Mouse (Mus musculus): ENCODE measurements at regions not wholly inside any gene's neighbourhood (a gene's known extent, or its start where the extent isn't known, plus 50 kb on each side); places are given as distances from the start of the nearest gene placed in this dataset.

DNA sequence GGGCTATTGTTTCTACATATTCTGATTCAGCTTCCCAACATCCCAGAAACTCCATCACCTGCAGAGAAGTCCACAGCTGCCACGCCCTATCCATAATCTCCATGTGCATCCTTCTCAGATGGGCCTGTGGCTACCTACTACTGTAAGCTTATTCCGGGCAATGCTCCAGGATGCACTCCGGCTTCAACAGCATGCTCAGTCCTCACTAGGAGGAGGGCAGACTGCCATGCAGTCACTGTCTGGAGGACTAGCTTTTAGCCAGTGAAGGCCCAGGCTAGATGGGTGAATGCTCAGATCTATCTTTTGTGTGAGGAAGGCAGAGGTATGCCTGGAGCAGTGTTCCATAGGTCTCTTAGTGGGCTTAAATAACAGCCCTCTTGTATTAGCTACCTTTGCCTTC is 124.7 kb downstream of the Gm19935 start:
- H3K9ac ChIP-seq = no peak overlapping the region
- H3K9me3 ChIP-seq (replicated peaks) = no peaks in the 10 kb centered on the region
- 90% methylated on average over 3 of the region's 3 CpGs for WGBS
- H3K4me2 ChIP-seq = no peak overlapping the region
- H3K27ac ChIP-seq = no peak overlapping the region
- H3K36me3 ChIP-seq (ENCODE audit: poor library complexity, severe bottlenecking) = no peaks in the 10 kb centered on the region
- no peak overlapping the region for H3K4me3 ChIP-seq
- no peak for ATAC-seq
- no peaks in the 10 kb centered on the region for H3K4me1 ChIP-seq
- no peaks in the 10 kb centered on the region for H3K27me3 ChIP-seq

DNA sequence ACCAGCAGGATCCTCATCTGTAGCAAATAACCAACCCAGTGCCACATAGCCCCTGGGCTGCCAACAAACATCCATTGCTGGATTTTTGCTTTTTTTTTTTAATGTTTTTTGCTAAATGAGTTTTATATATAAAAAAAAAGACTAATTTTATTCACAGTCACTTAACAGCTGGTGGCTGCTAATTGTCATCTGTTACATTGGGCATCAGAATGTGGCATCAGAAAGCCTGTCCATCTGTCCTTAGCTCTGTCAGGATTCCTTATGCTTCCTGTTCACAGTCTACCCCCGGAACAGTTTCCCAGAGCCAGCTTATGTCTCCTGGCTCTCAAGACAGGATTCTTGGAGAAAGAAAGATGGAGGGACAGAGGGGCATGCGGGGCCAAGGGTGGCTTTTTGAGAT is 132.1 kb downstream of the Gm19935 start:
- no peak overlapping the region for H3K4me2 ChIP-seq
- H3K27ac ChIP-seq = no peak overlapping the region
- H3K9ac ChIP-seq = no peak overlapping the region
- H3K9me3 ChIP-seq (replicated peaks) = no peaks in the 10 kb centered on the region
- no peak for ATAC-seq
- 87% methylated on average over 2 of the region's 2 CpGs for WGBS
- H3K4me1 ChIP-seq = no peaks in the 10 kb centered on the region
- H3K36me3 ChIP-seq (ENCODE audit: poor library complexity, severe bottlenecking) = no peaks in the 10 kb centered on the region
- no peak overlapping the region for H3K4me3 ChIP-seq
- no peaks in the 10 kb centered on the region for H3K27me3 ChIP-seq

GRCm38 (mm10) chr8:90670471-90671057 is 146.6 kb downstream of the Gm19935 start:
- Histone ChIP-seq H3K27me3 (no peaks in the 10 kb centered on the region), H3K9ac (peak overlapping the region; percentile 60), H3K36me3 (ENCODE audit: poor library complexity, severe bottlenecking) (no peaks in the 10 kb centered on the region), H3K4me2 (peak overlapping the region; percentile 61), H3K9me3 (replicated peaks) (no peaks in the 10 kb centered on the region), H3K4me3 (peak overlapping the region; percentile 33), H3K27ac (peak overlapping the region; percentile 64), H3K4me1 (peaks cover 22% of the 10 kb centered on the region)
- WGBS = under 1% methylated on average over 14 of the region's 14 CpGs
- ATAC-seq = peak; percentile 81

GRCm38 (mm10) chr8:90669396-90669795 is 147.8 kb downstream of the Gm19935 start:
- Histone ChIP-seq H3K27ac (no peak overlapping the region), H3K4me3 (no peak overlapping the region), H3K9ac (no peak overlapping the region), H3K4me2 (no peak overlapping the region), H3K9me3 (replicated peaks) (no peaks in the 10 kb centered on the region), H3K4me1 (peaks cover 22% of the 10 kb centered on the region), H3K27me3 (no peaks in the 10 kb centered on the region), H3K36me3 (ENCODE audit: poor library complexity, severe bottlenecking) (no peaks in the 10 kb centered on the region)
- 29% methylated on average over 9 of the region's 9 CpGs for WGBS
- no peak for ATAC-seq

DNA sequence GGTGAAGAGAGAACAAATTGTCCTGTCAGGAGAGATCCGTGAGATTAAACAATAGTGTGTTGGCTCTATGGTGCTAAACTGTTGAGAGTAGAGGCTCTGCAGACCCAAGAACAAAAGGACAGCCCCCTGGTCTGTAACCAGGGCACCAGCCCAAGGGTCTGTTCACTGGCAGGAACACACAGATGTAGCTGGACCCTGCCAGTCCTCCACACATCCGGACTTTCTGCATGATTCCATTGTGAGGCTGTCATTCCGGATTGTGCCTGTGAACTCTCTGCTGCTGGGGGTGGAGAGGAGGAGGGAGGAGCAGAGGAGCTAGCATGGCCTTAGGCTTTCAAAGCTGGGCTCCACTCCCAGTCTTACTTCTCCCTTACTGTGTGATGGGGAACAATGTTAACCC is 158.1 kb downstream of the Gm19935 start:
- peak overlapping the region; percentile 16 for H3K27ac ChIP-seq
- H3K9ac ChIP-seq = 0 out of 2 replicates have a peak overlapping the region, but pooled peaks have one; percentile 17
- ATAC-seq = peak; percentile 84
- H3K4me3 ChIP-seq = no peak overlapping the region
- no peaks in the 10 kb centered on the region for H3K36me3 ChIP-seq (ENCODE audit: poor library complexity, severe bottlenecking)
- H3K4me2 ChIP-seq = no peak overlapping the region
- H3K4me1 ChIP-seq = peaks cover 36% of the 10 kb centered on the region
- no peaks in the 10 kb centered on the region for H3K27me3 ChIP-seq
- WGBS = 8% methylated on average over 3 of the region's 3 CpGs
- H3K9me3 ChIP-seq (replicated peaks) = peaks cover 9% of the 10 kb centered on the region

DNA sequence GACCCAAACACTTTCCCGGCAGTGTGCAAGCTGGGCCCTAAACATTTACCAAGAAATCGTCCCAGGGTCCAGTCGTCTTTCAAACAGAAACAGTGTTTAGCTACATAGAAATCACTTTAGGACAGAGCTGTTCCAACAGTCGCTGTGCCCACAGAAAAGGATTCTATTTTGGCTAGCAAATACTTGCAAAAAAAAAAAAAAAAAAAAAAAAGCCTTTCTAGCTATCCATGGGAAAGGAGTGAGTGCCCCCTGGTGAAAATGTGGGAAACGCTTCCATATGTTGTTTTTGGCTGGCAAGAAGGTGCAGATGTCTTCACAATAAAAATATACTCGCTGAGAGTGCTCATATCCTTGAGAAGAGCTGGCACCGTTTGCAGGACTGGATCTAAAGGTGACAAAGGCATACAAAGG is 159.5 kb downstream of the Gm19935 start:
- peak overlapping the region; percentile 7 for H3K27ac ChIP-seq

GRCm38 (mm10) chr8:90657116-90657515 is 160.1 kb downstream of the Gm19935 start:
- ATAC-seq = peak; percentile 50; the same call in 1 of the 2 replicates
- Histone ChIP-seq H3K9me3 (replicated peaks) (peaks cover 7% of the 10 kb centered on the region), H3K27ac (peak overlapping the region; percentile 7), H3K4me1 (peaks cover 36% of the 10 kb centered on the region), H3K36me3 (ENCODE audit: poor library complexity, severe bottlenecking) (no peaks in the 10 kb centered on the region), H3K4me3 (no peak overlapping the region), H3K27me3 (no peaks in the 10 kb centered on the region), H3K9ac (no peak overlapping the region), H3K4me2 (peak overlapping the region; percentile 45)
- WGBS = 17% methylated on average over 5 of the region's 5 CpGs

More for the DNA sequence above, 159.5 kb downstream of the Gm19935 start:
- peak overlapping the region; percentile 45 for H3K4me2 ChIP-seq
- peak; percentile 75 for ATAC-seq
- H3K4me3 ChIP-seq = no peak overlapping the region
- 6% methylated on average over 7 of the region's 7 CpGs for WGBS
- H3K27me3 ChIP-seq = no peaks in the 10 kb centered on the region
- peaks cover 9% of the 10 kb centered on the region for H3K9me3 ChIP-seq (replicated peaks)
- peaks cover 36% of the 10 kb centered on the region for H3K4me1 ChIP-seq
- no peaks in the 10 kb centered on the region for H3K36me3 ChIP-seq (ENCODE audit: poor library complexity, severe bottlenecking)
- H3K9ac ChIP-seq = no peak overlapping the region

DNA sequence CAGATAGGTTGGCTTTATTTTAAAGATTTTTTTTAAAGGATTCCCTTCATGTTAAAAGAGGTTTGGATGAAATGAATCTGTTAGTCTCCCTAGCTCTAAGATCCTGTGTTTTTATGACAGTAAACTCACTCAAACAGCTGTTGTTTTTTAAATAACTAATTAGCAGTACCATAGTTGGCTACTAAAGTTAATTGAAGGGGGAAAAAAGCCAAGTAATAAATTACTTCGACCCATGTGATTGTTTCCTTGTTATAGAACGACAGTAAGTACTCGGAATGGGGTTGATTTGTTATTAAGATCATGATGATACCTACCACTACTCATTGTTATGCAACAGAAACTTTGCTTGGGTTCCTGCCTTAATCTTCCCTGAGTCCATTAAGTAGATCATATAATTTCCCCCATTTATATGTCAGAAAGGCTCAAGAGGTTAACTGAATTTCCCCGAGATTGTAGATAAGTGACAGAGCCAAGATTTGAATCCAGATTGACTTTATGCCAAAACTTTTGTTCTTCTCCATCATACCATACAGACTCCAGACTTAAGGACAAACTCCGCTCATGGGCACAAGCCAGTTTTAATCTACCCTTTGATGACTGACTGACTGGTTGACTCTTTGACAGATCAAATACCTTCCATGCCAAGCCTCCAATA is 160.6 kb downstream of the Gm19935 start:
- Histone ChIP-seq H3K4me1 (peaks cover 36% of the 10 kb centered on the region), H3K9ac (no peak overlapping the region), H3K4me2 (no peak overlapping the region), H3K4me3 (no peak overlapping the region), H3K27me3 (no peaks in the 10 kb centered on the region), H3K36me3 (ENCODE audit: poor library complexity, severe bottlenecking) (no peaks in the 10 kb centered on the region), H3K27ac (no peak overlapping the region), H3K9me3 (replicated peaks) (peaks cover 2% of the 10 kb centered on the region)
- ATAC-seq = peak; percentile 42; the same call in 1 of the 2 replicates
- WGBS = 37% methylated on average over 5 of the region's 5 CpGs

DNA sequence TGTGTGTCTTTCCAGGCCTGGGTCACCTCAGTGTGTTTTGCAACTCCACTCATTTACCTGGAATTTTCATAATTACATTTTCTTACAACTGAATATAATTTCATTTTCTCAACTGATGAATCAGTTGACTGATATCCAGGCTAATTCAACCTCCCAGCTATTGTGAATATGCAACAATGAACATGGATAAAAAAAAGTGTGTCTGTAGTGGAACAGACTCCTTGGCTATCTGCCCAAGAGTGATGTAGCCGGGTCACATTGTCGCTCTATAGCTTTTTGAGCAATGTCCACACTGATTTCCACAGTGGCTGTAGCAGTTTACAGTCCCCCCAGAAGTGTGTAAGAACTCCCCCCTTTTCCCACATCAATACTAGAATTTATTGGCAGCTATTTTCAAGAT is 162.4 kb downstream of the Gm19935 start:
- H3K4me1 ChIP-seq = peaks cover 36% of the 10 kb centered on the region
- H3K4me2 ChIP-seq = no peak overlapping the region
- no peaks in the 10 kb centered on the region for H3K27me3 ChIP-seq
- no peak for ATAC-seq
- 78% methylated on average over 2 of the region's 2 CpGs for WGBS
- no peaks in the 10 kb centered on the region for H3K36me3 ChIP-seq (ENCODE audit: poor library complexity, severe bottlenecking)
- no peak overlapping the region for H3K4me3 ChIP-seq
- no peak overlapping the region for H3K9ac ChIP-seq
- H3K9me3 ChIP-seq (replicated peaks) = no peaks in the 10 kb centered on the region
- H3K27ac ChIP-seq = no peak overlapping the region

DNA sequence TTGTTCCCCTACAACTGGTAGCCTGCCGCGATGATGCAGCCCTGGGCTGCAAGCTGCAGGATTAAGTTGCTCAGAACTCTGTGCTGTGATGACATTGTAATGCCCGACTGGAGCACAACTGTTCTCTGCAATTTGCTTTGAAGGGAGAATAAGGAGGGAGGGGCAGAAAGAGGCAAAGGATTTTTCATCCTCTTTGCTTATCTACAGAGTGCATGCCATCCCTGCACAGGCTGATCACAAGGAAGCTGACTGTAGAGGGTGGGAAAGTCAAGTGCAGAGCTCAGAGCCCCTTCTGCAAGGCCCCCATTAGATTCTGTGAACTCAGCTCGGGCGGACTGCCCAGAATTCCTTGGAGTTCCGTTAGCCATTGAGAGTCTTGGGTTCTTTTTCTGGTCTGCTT is 174.8 kb downstream of the Gm19935 start:
- Histone ChIP-seq H3K9me3 (replicated peaks) (no peaks in the 10 kb centered on the region), H3K27me3 (no peaks in the 10 kb centered on the region), H3K9ac (no peak overlapping the region), H3K4me1 (peaks cover 9% of the 10 kb centered on the region), H3K4me2 (no peak overlapping the region), H3K36me3 (ENCODE audit: poor library complexity, severe bottlenecking) (no peaks in the 10 kb centered on the region), H3K27ac (no peak overlapping the region), H3K4me3 (no peak overlapping the region)
- WGBS = 38% methylated on average over 6 of the region's 6 CpGs
- no peak for ATAC-seq

- no peak overlapping the region for H3K4me3 ChIP-seq
- WGBS = 78% methylated on average over 7 of the region's 7 CpGs
- no peak overlapping the region for H3K9ac ChIP-seq
- no peaks in the 10 kb centered on the region for H3K36me3 ChIP-seq (ENCODE audit: poor library complexity, severe bottlenecking)
- ATAC-seq = no peak
- H3K27ac ChIP-seq = no peak overlapping the region
- H3K9me3 ChIP-seq (replicated peaks) = no peaks in the 10 kb centered on the region
- no peaks in the 10 kb centered on the region for H3K27me3 ChIP-seq
- H3K4me1 ChIP-seq = peaks cover 15% of the 10 kb centered on the region
- no peak overlapping the region for H3K4me2 ChIP-seq
These were observed 180.4 kb downstream of the Gm19935 start for GRCm38 (mm10) chr8:90636770-90637169.

- H3K27ac ChIP-seq = no peak overlapping the region
- no peak overlapping the region for H3K4me3 ChIP-seq
These were observed 181.3 kb downstream of the Gm19935 start for GRCm38 (mm10) chr8:90635766-90636492.

More at GRCm38 (mm10) chr8:90635766-90636492, 181.3 kb downstream of the Gm19935 start:
- Histone ChIP-seq H3K4me2 (no peak overlapping the region), H3K27me3 (no peaks in the 10 kb centered on the region), H3K9me3 (replicated peaks) (no peaks in the 10 kb centered on the region), H3K4me1 (peaks cover 16% of the 10 kb centered on the region), H3K36me3 (ENCODE audit: poor library complexity, severe bottlenecking) (no peaks in the 10 kb centered on the region), H3K9ac (no peak overlapping the region)
- ATAC-seq = peak; percentile 93
- WGBS = 36% methylated on average over 7 of the region's 7 CpGs

Measured in forebrain, embryonic 13.5 days (tissue).